In genomic region chr7:27285698-27286066, GRCm38 (mm10) we compare ENCODE assay signal across 8 mouse cellular contexts. TPM values are rescaled to one million over a fixed set of nuclear protein-coding genes. Genes with fewer than 3 reads are reported as not detected.
DNase-seq lines count a peak whose midpoint lies in the region; ATAC-seq lines count a peak whose summit lies in the region.

No protein-coding gene starts in this region.

- intact Hi-C loops in left cerebral cortex, postnatal 10 days (cut with DNase I), result no loop called here

- ATAC-seq in forebrain, embryonic 16.5 days, result peak; percentile 85
- ATAC-seq in hindbrain, embryonic 11.5 days (ENCODE audit: low FRiP score), result peak; percentile 79

- H3K27ac ChIP-seq in forebrain, embryonic 16.5 days (ENCODE audit: low read length), result no peak overlapping the region
- H3K27ac ChIP-seq in hindbrain, embryonic 11.5 days (ENCODE audit: low read depth, low read length), result no peak overlapping the region

- no peaks in the 10 kb centered on the region for H3K27me3 ChIP-seq in forebrain, embryonic 16.5 days (replicated peaks; ENCODE audit: control insufficient read depth, insufficient read depth, low read length)
- H3K27me3 ChIP-seq in hindbrain, embryonic 11.5 days (ENCODE audit: control insufficient read depth, insufficient read depth, low read length), result no peaks in the 10 kb centered on the region

- DNase-seq in left cerebral cortex, postnatal 10 days (ENCODE audit: extremely low spot score in 1 of 2, low spot score in 2 of 2), result peak; percentile 44 to 75
- no peak for DNase-seq in left cerebral cortex, adult 11 months (ENCODE audit: low spot score)
- DNase-seq in c-Kit-positive CD71-positive TER-119-negative erythroid progenitor cells, embryonic 14.5 days (ENCODE audit: low read depth), result peak; percentile 55
- peak; percentile 80 for DNase-seq in hindbrain, embryonic 11.5 days (ENCODE audit: low spot score)
- DNase-seq in layer of hippocampus, adult 9-10 months (ENCODE audit: low spot score), result peak; percentile 47
- peak; percentile 86 for DNase-seq in lung, postnatal 36 days
- peak; percentile 80 to 84 for DNase-seq in right cerebral cortex, postnatal 10 days (ENCODE audit: low spot score in 2 of 2)

- H3K36me3 ChIP-seq in forebrain, embryonic 16.5 days (ENCODE audit: control insufficient read depth, insufficient read depth), result peaks cover 11% of the 10 kb centered on the region; the same call in 1 of the 2 replicates
- no peaks in the 10 kb centered on the region for H3K36me3 ChIP-seq in hindbrain, embryonic 11.5 days (ENCODE audit: control insufficient read depth, insufficient read depth, low read length)

- no peak overlapping the region for H3K4me3 ChIP-seq in forebrain, embryonic 16.5 days (replicated peaks; ENCODE audit: low read length)
- no peak overlapping the region; the same call in 1 of the 2 replicates for H3K4me3 ChIP-seq in hindbrain, embryonic 11.5 days (ENCODE audit: low read depth, low read length)

- H3K9me3 ChIP-seq in forebrain, embryonic 16.5 days (ENCODE audit: control insufficient read depth, low read length), result no peaks in the 10 kb centered on the region
- no peaks in the 10 kb centered on the region for H3K9me3 ChIP-seq in hindbrain, embryonic 11.5 days (ENCODE audit: control insufficient read depth, low read length)

- WGBS in forebrain, embryonic 16.5 days, result 3% methylated on average over 8 of the region's 8 CpGs
- WGBS in hindbrain, embryonic 11.5 days, result 9% methylated on average over 8 of the region's 8 CpGs

- 0 out of 2 replicates have a peak overlapping the region, but pooled peaks have one; percentile 6 for H3K4me2 ChIP-seq in forebrain, embryonic 16.5 days (ENCODE audit: low read length)
- peak overlapping the region; percentile 17 for H3K4me2 ChIP-seq in hindbrain, embryonic 11.5 days (replicated peaks; ENCODE audit: low read depth, low read length)

- H3K4me1 ChIP-seq in forebrain, embryonic 16.5 days (replicated peaks; ENCODE audit: control insufficient read depth, insufficient read depth, low read length), result no peaks in the 10 kb centered on the region
- no peaks in the 10 kb centered on the region; the same call in 1 of the 2 replicates for H3K4me1 ChIP-seq in hindbrain, embryonic 11.5 days (replicated peaks; ENCODE audit: control insufficient read depth, insufficient read depth, low read length)

- no peak overlapping the region for H3K9ac ChIP-seq in forebrain, embryonic 16.5 days (replicated peaks; ENCODE audit: low read depth, low read length)
- H3K9ac ChIP-seq in hindbrain, embryonic 11.5 days (ENCODE audit: low read depth, low read length), result no peak overlapping the region

RNA-seq across cellular contexts. Expression of gene Numbl, which starts 27.4 kb away (rescaled TPM):
- total RNA-seq in left cerebral cortex, postnatal 10 days (2021), result 100 to 1,000 TPM; 117 to 126 TPM
- 42.2 and 43.3 TPM in 2 replicates for polyA plus RNA-seq in forebrain, embryonic 16.5 days (2015; fragmentation: Nextera tagmentation; extraction: Ambion mirVana)
- 19.8 and 22.7 TPM in 2 replicates for polyA plus RNA-seq in hindbrain, embryonic 11.5 days (2014; fragmentation: Nextera tagmentation; extraction: Ambion mirVana)

RNA-seq across cellular contexts. Expression of gene Ltbp4, which starts 51.8 kb away (rescaled TPM):
- total RNA-seq in left cerebral cortex, postnatal 10 days (2021), result 10 to 100 TPM; 52.3 to 57.5 TPM
- 13.3 and 18.2 TPM in 2 replicates for polyA plus RNA-seq in forebrain, embryonic 16.5 days (2015; fragmentation: Nextera tagmentation; extraction: Ambion mirVana)
- polyA plus RNA-seq in hindbrain, embryonic 11.5 days (2014; fragmentation: Nextera tagmentation; extraction: Ambion mirVana), result 2.4 and 3.9 TPM in 2 replicates

RNA-seq across cellular contexts. Expression of gene Coq8b, which starts 52.9 kb away (rescaled TPM):
- total RNA-seq in left cerebral cortex, postnatal 10 days (2021), result 10 to 100 TPM; 28.3 TPM
- 26.3 and 27.2 TPM in 2 replicates for polyA plus RNA-seq in forebrain, embryonic 16.5 days (2015; fragmentation: Nextera tagmentation; extraction: Ambion mirVana)
- polyA plus RNA-seq in hindbrain, embryonic 11.5 days (2014; fragmentation: Nextera tagmentation; extraction: Ambion mirVana), result 13.9 and 18.4 TPM in 2 replicates

RNA-seq across cellular contexts. Expression of gene Itpkc, which starts 57.2 kb away (rescaled TPM):
- 1 to 10 TPM; 7.6 to 8.7 TPM for total RNA-seq in left cerebral cortex, postnatal 10 days (2021)
- 6.2 and 6.4 TPM in 2 replicates for polyA plus RNA-seq in forebrain, embryonic 16.5 days (2015; fragmentation: Nextera tagmentation; extraction: Ambion mirVana)
- polyA plus RNA-seq in hindbrain, embryonic 11.5 days (2014; fragmentation: Nextera tagmentation; extraction: Ambion mirVana), result 5.0 and 6.7 TPM in 2 replicates
